Mouse (Mus musculus): ENCODE measurements around the gene Ccdc71.

GRCm38 (mm10) chr9:108486973-108487530 is 26.7 kb downstream of the Ccdc71 start:
- TF ChIP-seq POLR2A (IDR thresholded peaks at IDR 0.05; ENCODE audit: borderline replicate concordance, insufficient read depth, low read length) (no peak), CTCF (IDR thresholded peaks at IDR 0.05; ENCODE audit: borderline replicate concordance, insufficient read depth, low read depth, low read length) (no peak)

Measured in cerebellum, adult 2 months (tissue).